Mouse (Mus musculus): Measurements from ENCODE around the gene Jakmip3. TPM values are rescaled to one million over a fixed set of nuclear protein-coding genes. Genes with fewer than 3 reads are reported as not detected.
A peak's percentile ranks its signal among the peaks of the same experiment; 100 is the strongest.

The Jakmip3 gene
- polyA plus RNA-seq, 2 experiments: 0.01 TPM; not detected in 1

DNA sequence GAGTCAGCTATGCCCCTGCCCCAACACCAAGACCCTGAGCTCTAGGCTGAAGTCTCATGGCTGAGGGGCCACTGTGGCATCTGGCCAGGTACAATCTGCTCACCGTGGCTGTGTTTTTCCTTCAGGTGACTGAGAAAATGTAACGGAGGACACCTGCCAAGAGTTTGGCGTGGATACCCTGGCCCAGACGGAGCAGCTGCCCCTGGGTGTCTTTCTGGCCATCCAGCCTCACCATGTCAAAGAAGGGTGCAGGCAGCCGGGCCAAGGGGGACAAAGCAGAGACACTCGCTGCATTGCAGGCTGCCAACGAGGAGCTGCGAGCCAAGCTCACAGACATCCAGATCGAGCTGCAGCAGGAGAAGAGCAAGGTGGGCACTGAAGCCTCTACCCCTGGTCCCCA lies 48.6 kb downstream of the Jakmip3 start:
- H3K4me1 ChIP-seq (replicated peaks; ENCODE audit: control insufficient read depth in 2 of 2, insufficient read depth in 2 of 2, low read length in 1 of 2): no peaks in the 10 kb centered on the region
- TF ChIP-seq CTCF (IDR thresholded peaks at IDR 0.05; ENCODE audit: low read depth) (no peak), EP300 (IDR thresholded peaks at IDR 0.05; ENCODE audit: low read depth) (no peak)
- no peak for DNase-seq (ENCODE audit: low read depth in 3 of 3, low spot score in 3 of 3)
- no peak overlapping the region for H3K27ac ChIP-seq
- ATAC-seq (ENCODE audit: insufficient read depth): no peak
- H3K4me3 ChIP-seq (ENCODE audit: insufficient read depth in 1 of 2, low read depth in 2 of 2, low read length in 2 of 2): no peak overlapping the region
- H3K27me3 ChIP-seq (ENCODE audit: control insufficient read depth, insufficient read depth, low read length): no peaks in the 10 kb centered on the region
- no peaks in the 10 kb centered on the region for H3K9me3 ChIP-seq (ENCODE audit: control insufficient read depth, low read length)
- H3K36me3 ChIP-seq (replicated peaks; ENCODE audit: control insufficient read depth, insufficient read depth, low read depth): no peaks in the 10 kb centered on the region
- 65% methylated on average over 9 of the region's 9 CpGs for WGBS (ENCODE audit: insufficient replicate concordance)
- no peak overlapping the region for H3K4me2 ChIP-seq (ENCODE audit: low read depth)
- H3K9ac ChIP-seq (replicated peaks): no peak overlapping the region

DNA sequence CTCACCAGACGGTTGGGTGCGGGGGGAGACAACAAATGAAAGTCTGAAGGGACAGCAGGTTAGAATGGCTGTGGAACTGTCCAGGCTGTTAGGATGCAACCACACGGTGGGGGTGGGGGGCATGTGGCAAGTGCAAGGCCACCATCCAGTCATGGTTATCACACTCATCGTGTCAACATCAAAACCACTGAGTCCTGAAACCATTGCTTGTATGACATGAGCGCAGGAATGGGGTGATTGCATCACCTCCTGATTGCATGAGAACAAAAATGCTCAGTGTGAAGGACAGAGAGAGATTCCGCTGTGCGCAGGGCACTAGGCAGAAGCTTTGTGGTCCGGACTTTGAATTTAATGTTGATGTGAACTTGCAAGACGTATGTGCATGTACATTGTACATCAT lies 62.2 kb downstream of the Jakmip3 start:
- WGBS (ENCODE audit: insufficient replicate concordance): 71% methylated on average over 9 of the region's 9 CpGs
- Histone ChIP-seq H3K4me3 (ENCODE audit: insufficient read depth in 1 of 2, low read depth in 2 of 2, low read length in 2 of 2) (no peak overlapping the region), H3K27me3 (ENCODE audit: control insufficient read depth, insufficient read depth, low read length) (no peaks in the 10 kb centered on the region), H3K4me2 (ENCODE audit: low read depth) (no peak overlapping the region), H3K4me1 (replicated peaks; ENCODE audit: control insufficient read depth in 2 of 2, insufficient read depth in 2 of 2, low read length in 1 of 2) (no peaks in the 10 kb centered on the region), H3K36me3 (replicated peaks; ENCODE audit: control insufficient read depth, insufficient read depth, low read depth) (no peaks in the 10 kb centered on the region), H3K9me3 (ENCODE audit: control insufficient read depth, low read length) (no peaks in the 10 kb centered on the region), H3K27ac (no peak overlapping the region), H3K9ac (replicated peaks) (no peak overlapping the region)
- DNase-seq (ENCODE audit: low read depth in 3 of 3, low spot score in 3 of 3): no peak
- no peak for TF ChIP-seq CTCF (IDR thresholded peaks at IDR 0.05; ENCODE audit: low read depth)
- no peak for TF ChIP-seq EP300 (IDR thresholded peaks at IDR 0.05; ENCODE audit: low read depth)
- no peak for ATAC-seq (ENCODE audit: insufficient read depth)

DNA sequence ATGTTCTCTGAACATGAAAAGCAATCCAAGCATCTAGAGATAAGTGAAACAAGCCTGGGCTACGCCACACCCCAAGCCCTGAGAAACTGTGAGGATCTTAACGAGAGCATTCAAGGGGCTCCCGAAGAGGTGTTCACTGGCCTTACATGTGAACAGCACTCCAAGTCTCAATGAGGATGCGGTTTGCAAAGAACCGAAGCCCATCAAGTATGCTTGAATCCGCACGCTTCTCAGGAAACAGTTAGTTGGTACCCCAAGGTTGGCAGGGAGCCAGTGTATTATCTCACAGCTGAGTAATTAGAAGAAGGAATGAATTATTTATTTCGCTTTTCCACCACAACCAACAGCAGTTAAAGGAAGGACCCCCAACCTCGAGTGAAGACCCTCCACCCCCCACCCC lies 62.7 kb downstream of the Jakmip3 start:
- Histone ChIP-seq H3K4me3 (ENCODE audit: insufficient read depth in 1 of 2, low read depth in 2 of 2, low read length in 2 of 2) (no peak overlapping the region), H3K36me3 (replicated peaks; ENCODE audit: control insufficient read depth, insufficient read depth, low read depth) (no peaks in the 10 kb centered on the region), H3K4me1 (replicated peaks; ENCODE audit: control insufficient read depth in 2 of 2, insufficient read depth in 2 of 2, low read length in 1 of 2) (no peaks in the 10 kb centered on the region), H3K9me3 (ENCODE audit: control insufficient read depth, low read length) (no peaks in the 10 kb centered on the region), H3K27ac (no peak overlapping the region), H3K27me3 (ENCODE audit: control insufficient read depth, insufficient read depth, low read length) (no peaks in the 10 kb centered on the region), H3K4me2 (ENCODE audit: low read depth) (no peak overlapping the region), H3K9ac (replicated peaks) (no peak overlapping the region)
- DNase-seq (ENCODE audit: low read depth in 3 of 3, low spot score in 3 of 3): no peak
- 53% methylated on average over 9 of the region's 9 CpGs for WGBS (ENCODE audit: insufficient replicate concordance)
- no peak for ATAC-seq (ENCODE audit: insufficient read depth)
- TF ChIP-seq CTCF (IDR thresholded peaks at IDR 0.05; ENCODE audit: low read depth) (no peak), EP300 (IDR thresholded peaks at IDR 0.05; ENCODE audit: low read depth) (no peak)

DNA sequence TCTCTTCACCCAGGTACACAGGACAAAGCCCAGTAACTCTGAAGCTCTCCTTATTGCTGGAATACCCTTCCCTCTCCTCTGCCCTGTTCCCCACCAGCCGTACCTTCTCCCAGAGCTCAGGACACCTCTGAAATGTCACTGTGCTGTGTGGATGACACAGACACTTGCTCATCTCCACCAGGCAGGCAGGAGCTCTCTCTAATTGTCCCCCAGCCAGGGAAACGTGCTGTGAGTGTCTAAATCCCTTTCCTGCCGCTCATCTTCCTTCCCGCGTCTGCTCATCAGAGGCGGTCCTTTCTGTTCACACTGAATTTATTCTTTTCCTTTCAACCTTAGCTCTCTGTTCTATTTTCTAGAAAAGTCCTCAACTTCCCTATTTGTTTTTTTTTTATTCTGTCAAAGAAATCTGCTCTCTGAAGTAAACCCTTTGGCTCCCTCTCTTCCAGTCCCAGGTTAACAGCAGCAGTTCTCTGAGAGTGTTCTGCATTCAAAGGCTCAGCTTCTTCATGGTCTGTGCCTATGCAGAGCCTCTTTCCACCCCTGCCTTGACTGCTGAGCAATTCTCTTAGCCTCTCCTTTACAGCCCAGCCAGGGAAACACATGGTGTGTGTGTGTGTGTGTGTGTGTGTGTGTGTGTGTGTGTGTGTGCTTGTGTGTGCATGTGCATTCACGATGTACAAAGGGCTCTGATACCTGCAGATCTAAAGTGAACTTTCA lies 69.4 kb downstream of the Jakmip3 start:
- no peaks in the 10 kb centered on the region for H3K9me3 ChIP-seq (ENCODE audit: control insufficient read depth, low read length)
- DNase-seq (ENCODE audit: low read depth in 3 of 3, low spot score in 3 of 3) (no peak), ATAC-seq (ENCODE audit: insufficient read depth) (no peak)
- 48% methylated on average over 7 of the region's 7 CpGs for WGBS (ENCODE audit: insufficient replicate concordance)
- no peaks in the 10 kb centered on the region for H3K36me3 ChIP-seq (replicated peaks; ENCODE audit: control insufficient read depth, insufficient read depth, low read depth)
- no peak overlapping the region for H3K9ac ChIP-seq (replicated peaks)
- no peak overlapping the region for H3K4me3 ChIP-seq (ENCODE audit: insufficient read depth in 1 of 2, low read depth in 2 of 2, low read length in 2 of 2)
- H3K4me2 ChIP-seq (ENCODE audit: low read depth): no peak overlapping the region
- H3K4me1 ChIP-seq (replicated peaks; ENCODE audit: control insufficient read depth in 2 of 2, insufficient read depth in 2 of 2, low read length in 1 of 2): no peaks in the 10 kb centered on the region
- TF ChIP-seq EP300 (IDR thresholded peaks at IDR 0.05; ENCODE audit: low read depth) (no peak), CTCF (IDR thresholded peaks at IDR 0.05; ENCODE audit: low read depth) (no peak)
- no peaks in the 10 kb centered on the region for H3K27me3 ChIP-seq (ENCODE audit: control insufficient read depth, insufficient read depth, low read length)
- no peak overlapping the region for H3K27ac ChIP-seq

DNA sequence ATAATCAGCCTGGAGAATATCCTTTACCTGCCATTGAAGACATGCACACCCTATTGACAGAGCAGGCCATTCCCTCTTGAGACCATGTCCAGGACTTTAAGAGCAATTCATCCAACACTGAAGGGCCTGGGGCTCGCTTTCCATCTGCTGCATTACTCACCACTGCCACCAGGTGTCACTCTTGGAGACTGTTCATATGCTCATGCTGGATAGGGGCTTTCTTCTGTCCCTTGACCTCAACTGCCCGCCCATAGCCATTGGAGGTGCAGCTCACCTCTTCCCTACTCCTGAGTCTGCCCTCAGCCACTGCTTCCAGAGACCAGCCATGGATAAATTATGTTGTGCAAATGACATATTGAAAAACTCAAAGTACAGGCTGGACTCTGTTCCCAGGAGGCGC lies 70.5 kb downstream of the Jakmip3 start:
- Histone ChIP-seq H3K9me3 (ENCODE audit: control insufficient read depth, low read length) (no peaks in the 10 kb centered on the region), H3K4me3 (ENCODE audit: insufficient read depth in 1 of 2, low read depth in 2 of 2, low read length in 2 of 2) (no peak overlapping the region), H3K27me3 (ENCODE audit: control insufficient read depth, insufficient read depth, low read length) (no peaks in the 10 kb centered on the region), H3K4me1 (replicated peaks; ENCODE audit: control insufficient read depth in 2 of 2, insufficient read depth in 2 of 2, low read length in 1 of 2) (no peaks in the 10 kb centered on the region), H3K27ac (no peak overlapping the region), H3K9ac (replicated peaks) (no peak overlapping the region), H3K36me3 (replicated peaks; ENCODE audit: control insufficient read depth, insufficient read depth, low read depth) (no peaks in the 10 kb centered on the region), H3K4me2 (ENCODE audit: low read depth) (no peak overlapping the region)
- peak; percentile 87 for TF ChIP-seq CTCF (IDR thresholded peaks at IDR 0.05; ENCODE audit: low read depth)
- no peak for TF ChIP-seq EP300 (IDR thresholded peaks at IDR 0.05; ENCODE audit: low read depth)
- ATAC-seq (ENCODE audit: insufficient read depth) (no peak), DNase-seq (ENCODE audit: low read depth in 3 of 3, low spot score in 3 of 3) (peak in 1 of 3 experiments; percentile 24)
- 27% methylated on average over 3 of the region's 3 CpGs for WGBS (ENCODE audit: insufficient replicate concordance)

All from liver, embryonic 14.5 days (tissue).